ENCODE assay signal across 8 mouse cellular contexts in the genomic region with DNA sequence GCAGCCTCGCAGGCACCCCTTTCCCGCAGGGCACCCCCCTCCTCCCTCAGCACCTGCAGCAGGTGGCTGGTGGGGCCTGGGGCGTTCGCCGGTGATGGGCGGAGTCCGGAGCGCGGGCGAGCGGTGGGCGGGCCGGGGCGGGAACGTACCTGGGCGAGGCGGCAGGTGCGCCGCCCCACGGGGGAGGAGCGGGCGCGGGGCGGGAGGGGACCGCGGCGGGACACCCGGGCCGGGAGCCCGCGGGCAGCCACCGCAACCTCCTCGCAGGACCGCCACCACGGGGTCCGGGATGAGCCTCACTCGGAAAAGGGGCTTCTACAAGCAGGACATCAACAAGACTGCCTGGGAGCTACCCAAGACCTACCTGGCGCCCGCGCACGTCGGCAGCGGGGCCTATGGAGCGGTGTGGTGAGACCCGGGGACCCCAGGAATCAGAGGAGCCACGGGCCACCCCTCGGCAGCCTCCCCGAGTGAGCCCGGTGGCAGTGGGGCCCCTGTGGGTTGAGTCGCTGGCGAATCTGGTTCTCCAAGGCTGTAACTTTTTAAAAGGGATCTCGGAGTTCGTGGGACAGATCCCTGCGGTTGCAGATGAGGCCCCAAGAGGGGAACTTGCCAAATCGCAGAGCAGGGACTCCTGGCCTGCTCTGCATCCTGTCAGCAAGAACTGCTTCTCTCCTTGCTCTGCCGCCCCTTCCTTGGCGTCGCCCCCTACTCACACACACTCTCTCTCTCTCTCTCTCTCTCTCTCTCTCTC. TPM values are rescaled to one million over a fixed set of nuclear protein-coding genes. Genes with fewer than 3 reads are reported as not detected.
A peak's percentile ranks its signal among the peaks of the same experiment; 100 is the strongest.
DNase-seq lines count a peak whose midpoint lies in the region; ATAC-seq and TF ChIP-seq lines count a peak whose summit lies in the region.

TSS of gene Mapk13 (plus strand) at position 177 of the 754 bp plus-strand sequence.

- peak within 1 kb of the TSS; percentile 60 for H3K4me2 ChIP-seq in midbrain, embryonic 16.5 days (ENCODE audit: low read length)

- no peak for TF ChIP-seq POLR2A in cerebellum, adult 2 months (IDR thresholded peaks at IDR 0.05; ENCODE audit: borderline replicate concordance, insufficient read depth, low read length)
- no peak for TF ChIP-seq POLR2A in cortical plate, adult 2 months (IDR thresholded peaks at IDR 0.05; ENCODE audit: extremely low read depth, insufficient read depth, low read length)

- H3K9ac ChIP-seq in midbrain, embryonic 16.5 days (ENCODE audit: low read depth, low read length), result peak within 1 kb of the TSS; percentile 33

- no peaks in the 10 kb centered on the region for H3K36me3 ChIP-seq in midbrain, embryonic 16.5 days (ENCODE audit: control insufficient read depth, insufficient read depth, low read length)

- no peak for DNase-seq in cerebellum, adult 2 months
- no peak for DNase-seq in cerebellum, adult 11-12 months
- peak; percentile 31 for DNase-seq in liver
- no peak for DNase-seq in left cerebral cortex, adult 18-20 months (ENCODE audit: low spot score in 2 of 2)
- DNase-seq in left cerebral cortex, postnatal 4 days, result no peak

- peaks cover 3% of the 10 kb centered on the region; the same call in 1 of the 2 replicates for H3K4me1 ChIP-seq in cerebellum, adult 2 months (ENCODE audit: control insufficient read depth, insufficient read depth, low read length)
- no peaks in the 10 kb centered on the region for H3K4me1 ChIP-seq in cortical plate, adult 2 months (ENCODE audit: control insufficient read depth, insufficient read depth, low read length)
- H3K4me1 ChIP-seq in midbrain, embryonic 16.5 days (ENCODE audit: control insufficient read depth, insufficient read depth, low read length), result peaks cover 14% of the 10 kb centered on the region

- WGBS in cerebellum, adult 2 months, result 4% methylated on average over 56 of the region's 58 CpGs
- 1% methylated on average over 44 of the region's 58 CpGs for WGBS in midbrain, embryonic 16.5 days

- H3K9me3 ChIP-seq in midbrain, embryonic 16.5 days (replicated peaks; ENCODE audit: control insufficient read depth, low read length, poor library complexity, severe bottlenecking), result no peaks in the 10 kb centered on the region

- H3K27me3 ChIP-seq in cerebellum, adult 2 months (ENCODE audit: control insufficient read depth, insufficient read depth, low read length), result no peaks in the 10 kb centered on the region; the same call in 1 of the 2 replicates
- H3K27me3 ChIP-seq in midbrain, embryonic 16.5 days (ENCODE audit: control insufficient read depth, insufficient read depth, low read depth, low read length), result peaks cover 26% of the 10 kb centered on the region

- ATAC-seq in hematopoietic stem cell, adult 5-6 weeks (replicated peaks in 1 of 2; ENCODE audit: insufficient read depth in 1 of 2, low FRiP score in 2 of 2, low TSS enrichment in 1 of 2, low read depth in 1 of 2, poor library complexity in 2 of 2, severe bottlenecking in 2 of 2), result peak; percentile 50 to 80; a peak in 3 of 4 replicates
- ATAC-seq in midbrain, embryonic 16.5 days, result no peak

- no peak within 1 kb of the TSS for H3K27ac ChIP-seq in cerebellum, adult 2 months (ENCODE audit: insufficient read depth, low read length)
- H3K27ac ChIP-seq in cortical plate, adult 2 months (ENCODE audit: insufficient read depth, low read length), result no peak within 1 kb of the TSS
- H3K27ac ChIP-seq in midbrain, embryonic 16.5 days (ENCODE audit: low read length), result no peak within 1 kb of the TSS

- H3K4me3 ChIP-seq in cerebellum, adult 2 months (replicated peaks; ENCODE audit: insufficient read depth, low read depth, low read length), result peak within 1 kb of the TSS; percentile 29
- peak within 1 kb of the TSS; percentile 10; the same call in 1 of the 2 replicates for H3K4me3 ChIP-seq in cortical plate, adult 2 months (ENCODE audit: insufficient read depth, low read length)
- H3K4me3 ChIP-seq in midbrain, embryonic 16.5 days (ENCODE audit: low read depth, low read length), result peak within 1 kb of the TSS; percentile 38

- intact Hi-C loops in left cerebral cortex, postnatal 4 days (cut with DNase I), result loop anchor here (10.0 kb wide), 1 partner anchor 156 kb away; no protein-coding TSS in a partner anchor

- TF ChIP-seq CTCF in cerebellum, adult 2 months (IDR thresholded peaks at IDR 0.05; ENCODE audit: borderline replicate concordance, insufficient read depth, low read depth, low read length), result no peak
- no peak for TF ChIP-seq CTCF in cortical plate, adult 2 months (IDR thresholded peaks at IDR 0.05; ENCODE audit: extremely low read depth, insufficient read depth, low read length)

RNA-seq across cellular contexts. Expression of gene Mapk13, which starts in this region (rescaled TPM):
- 5.6 TPM in 2 replicates for polyA plus RNA-seq in cerebellum, adult 2 months (2012; rRNA removed)
- polyA plus RNA-seq in cortical plate, adult 2 months (2012; rRNA removed), result 1.4 and 1.8 TPM in 2 replicates
- total RNA-seq in hematopoietic stem cell, adult 5-6 weeks (2017), result 5.6 and 9.4 TPM in 2 replicates
- 0.82 and 0.85 TPM in 2 replicates for polyA plus RNA-seq in midbrain, embryonic 16.5 days (2015; fragmentation: Nextera tagmentation; extraction: Ambion mirVana)
- total RNA-seq in left cerebral cortex, adult 18-20 months (2021), result 1 to 10 TPM; 1.7 to 4.3 TPM
- under 1 TPM; 0.72 to 0.83 TPM for total RNA-seq in left cerebral cortex, postnatal 4 days (2021)
